Mouse (Mus musculus) T-helper 2 cell (primary cell): ENCODE measurements around the gene Acvrl1.

ENCODE experiments used
- in situ Hi-C: fragments of 300-600 bp; cut with MboI, MseI; formaldehyde crosslinking; loops from one replicate; pipeline ENCODE4 v1.15.1; 2025; ENCODE audit warnings: high pct_unique_total_duplicates

Acvrl1 gene

DNA sequence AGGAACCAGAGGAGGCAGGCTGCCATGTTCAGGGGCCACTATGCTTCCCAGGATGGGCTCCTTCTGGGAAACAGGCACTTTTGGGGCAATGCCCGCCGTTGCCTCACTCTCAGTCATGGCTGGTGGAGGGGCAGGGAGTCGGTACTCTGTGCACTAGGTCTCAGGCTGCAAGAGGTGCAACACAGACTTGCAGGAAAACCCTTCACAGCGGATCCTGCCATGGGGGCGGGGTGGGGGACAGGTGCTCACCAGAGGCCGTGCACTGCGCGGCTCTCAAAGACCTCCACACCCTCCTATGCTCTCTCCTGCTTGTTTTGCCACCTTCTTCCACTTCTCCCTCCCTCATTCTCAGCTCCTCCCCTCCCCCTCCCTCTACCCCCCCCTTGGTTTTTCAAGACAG is 14.3 kb downstream of the Acvrl1 start:
- in situ Hi-C loops, result no loop called here

DNA sequence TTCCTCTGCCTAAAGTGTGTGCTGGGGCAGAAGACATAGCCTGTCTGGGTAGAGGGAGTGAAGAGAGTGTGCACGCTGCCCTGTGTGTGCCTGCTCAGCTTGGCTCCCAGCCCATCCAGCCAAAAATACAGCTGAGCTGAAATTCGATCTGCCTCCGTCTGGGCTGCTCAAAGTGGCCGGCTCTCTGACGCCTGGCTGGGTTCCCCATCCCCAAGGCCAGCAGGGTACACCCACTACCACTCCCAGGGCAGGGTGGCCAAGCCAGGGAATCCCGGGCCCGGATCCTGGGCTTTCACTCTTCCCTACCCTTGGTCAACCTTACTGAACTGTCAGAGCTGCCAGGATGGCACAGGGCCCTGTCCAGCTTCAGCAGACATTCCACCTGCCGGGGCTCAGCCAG is 15.2 kb downstream of the Acvrl1 start:
- in situ Hi-C loops, result no loop called here

DNA sequence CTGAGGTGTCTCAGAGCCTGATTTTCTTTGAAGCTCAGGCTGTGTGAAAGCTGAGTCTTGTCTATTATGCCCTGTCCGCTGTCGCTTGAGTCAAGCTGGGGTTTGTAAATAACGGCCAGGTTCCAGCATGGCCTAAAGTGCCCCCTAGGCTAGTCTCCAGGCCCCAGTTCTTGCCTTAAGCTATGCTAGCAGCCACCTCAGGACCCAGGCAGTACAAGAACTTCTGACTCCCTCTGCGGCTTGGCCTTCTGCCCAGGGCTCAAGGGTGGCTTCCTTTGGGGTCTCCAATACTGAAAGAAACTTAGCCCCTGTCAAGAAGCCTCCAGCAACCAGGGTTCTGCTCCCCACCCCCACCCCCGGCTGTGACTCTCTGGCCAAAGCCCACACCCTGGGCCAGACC is 15.9 kb downstream of the Acvrl1 start:
- in situ Hi-C loops, result no loop called here

DNA sequence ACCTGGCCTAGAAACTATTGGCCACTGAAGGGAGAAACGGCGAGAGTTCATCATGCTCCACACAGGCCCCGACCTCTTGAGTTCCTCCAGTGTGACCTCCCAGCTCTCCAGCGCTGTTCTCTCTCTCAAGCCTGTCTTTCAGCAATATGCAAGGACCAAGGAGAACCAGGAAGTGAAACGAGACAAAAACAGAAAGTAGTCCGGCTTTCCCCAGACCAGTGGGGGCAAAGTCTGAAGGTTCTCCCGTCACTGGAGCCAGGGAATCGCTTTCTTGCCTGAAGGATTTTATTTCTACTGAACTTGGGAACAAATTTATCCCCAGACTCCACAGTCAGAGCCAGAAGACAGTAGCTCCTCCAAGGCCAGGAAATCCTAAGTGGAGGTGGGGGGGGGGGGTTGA is 16.5 kb downstream of the Acvrl1 start:
- in situ Hi-C loops, result no loop called here

DNA sequence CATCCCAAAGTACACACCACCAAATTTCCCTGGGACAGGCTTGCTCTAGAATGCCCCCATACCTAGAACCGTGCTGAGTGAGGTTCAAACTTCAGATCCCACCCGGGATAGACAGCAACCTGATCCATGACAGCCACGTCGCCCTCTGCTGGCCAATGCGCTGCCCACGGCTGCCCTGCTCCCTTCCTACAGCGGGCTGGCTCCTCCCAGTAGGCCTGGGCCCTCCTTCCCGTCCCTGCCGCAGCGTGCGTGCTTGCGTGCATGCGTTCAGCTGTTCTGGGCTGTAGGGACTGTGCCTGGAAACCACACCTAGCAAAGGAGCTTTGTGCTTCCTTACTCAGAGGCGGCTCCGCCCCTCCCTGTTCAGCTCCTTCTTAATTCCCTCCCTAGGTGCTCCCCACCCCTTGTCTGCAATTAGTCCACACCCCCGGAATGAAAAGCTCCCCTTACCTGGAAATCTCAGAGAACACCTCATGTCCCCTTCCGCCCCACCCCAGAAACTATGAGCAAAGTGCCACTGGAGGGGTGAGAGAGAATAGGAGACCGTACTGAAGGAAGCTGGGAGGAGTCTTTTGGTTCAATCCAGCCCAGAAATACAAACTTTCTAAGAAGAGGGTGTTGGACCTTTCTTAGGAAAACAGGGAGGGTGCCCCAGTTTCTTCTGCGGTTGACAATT is 17.2 kb downstream of the Acvrl1 start:
- in situ Hi-C loops, result no loop called here

DNA sequence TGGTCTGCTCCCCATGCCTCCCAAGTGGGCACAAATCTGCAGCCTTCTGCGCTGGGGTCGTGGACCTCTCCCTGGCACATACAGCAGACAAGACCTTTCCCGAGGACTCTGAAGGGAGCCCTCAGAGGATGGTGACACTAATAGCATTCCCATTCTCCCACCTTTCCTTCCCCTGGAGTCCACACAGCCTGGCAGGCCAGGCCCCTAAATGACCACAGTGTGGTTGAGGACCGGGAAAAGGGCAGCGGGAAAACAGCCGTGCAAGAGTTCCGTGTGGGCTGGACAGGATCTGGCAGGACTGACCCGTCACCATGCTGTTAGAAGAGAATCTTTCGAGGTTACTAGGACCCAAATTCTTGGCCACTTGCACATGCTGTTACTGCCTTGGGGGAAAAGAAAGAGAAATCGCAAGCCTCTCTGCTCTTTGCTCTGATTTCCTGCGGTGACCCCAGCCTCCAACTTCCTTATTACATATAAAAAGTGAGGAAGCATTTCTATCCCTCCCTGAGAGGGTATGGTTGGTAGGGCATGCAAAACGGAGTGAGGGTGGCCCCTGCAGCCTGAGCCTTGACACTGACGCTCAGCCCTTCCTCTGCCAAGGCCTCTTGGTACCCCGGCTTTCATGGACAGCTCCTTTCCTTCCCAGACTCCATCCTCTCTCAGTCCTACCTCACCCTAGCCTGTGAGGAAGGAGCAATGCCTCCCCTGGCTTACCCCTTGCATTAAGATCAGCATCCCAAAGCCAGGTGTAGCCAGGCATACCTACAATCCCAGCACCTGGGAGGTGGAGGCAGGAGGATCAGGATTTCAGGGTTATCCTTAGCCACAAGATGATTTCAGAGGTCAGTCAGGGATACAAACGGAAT is 18.0 kb downstream of the Acvrl1 start:
- in situ Hi-C loops, result no loop called here

DNA sequence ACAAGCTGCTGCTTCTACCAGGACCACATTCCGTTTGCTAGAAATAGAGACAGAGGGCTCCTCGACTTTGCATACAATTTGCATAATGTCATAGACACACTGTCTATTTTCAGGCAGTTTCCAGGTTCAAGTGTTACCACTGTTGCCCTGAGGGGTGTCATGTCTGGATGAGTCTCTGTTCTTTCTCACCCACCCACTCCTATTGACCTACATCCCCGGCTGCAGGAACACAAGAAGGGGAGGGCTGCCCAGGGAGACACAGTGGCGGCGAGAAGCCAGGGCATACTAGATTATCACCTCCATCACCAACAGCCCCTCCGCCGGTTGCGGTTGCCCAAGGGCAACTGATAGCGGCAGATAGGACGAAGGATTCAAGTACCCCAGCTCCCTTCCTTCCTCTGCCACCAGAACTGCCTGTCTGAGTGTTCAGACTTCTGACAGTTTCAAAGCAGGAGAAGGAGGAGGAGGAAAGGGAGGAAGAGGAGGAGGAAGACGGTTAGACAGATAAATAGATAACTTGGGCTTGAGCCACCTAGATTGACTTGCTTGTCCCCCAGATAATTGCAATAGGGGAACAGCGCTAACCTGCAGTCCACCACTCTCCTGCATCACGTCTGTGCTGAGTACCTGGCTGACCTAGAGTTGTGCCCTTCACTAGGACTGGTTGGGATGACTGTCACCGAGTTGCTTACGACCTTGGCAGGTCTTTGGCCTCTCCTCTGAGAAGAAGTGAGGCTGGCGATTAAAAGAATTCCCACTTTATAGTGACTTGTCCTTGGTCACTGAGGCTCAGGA is 19.0 kb downstream of the Acvrl1 start:
- in situ Hi-C loops, result no loop called here

DNA sequence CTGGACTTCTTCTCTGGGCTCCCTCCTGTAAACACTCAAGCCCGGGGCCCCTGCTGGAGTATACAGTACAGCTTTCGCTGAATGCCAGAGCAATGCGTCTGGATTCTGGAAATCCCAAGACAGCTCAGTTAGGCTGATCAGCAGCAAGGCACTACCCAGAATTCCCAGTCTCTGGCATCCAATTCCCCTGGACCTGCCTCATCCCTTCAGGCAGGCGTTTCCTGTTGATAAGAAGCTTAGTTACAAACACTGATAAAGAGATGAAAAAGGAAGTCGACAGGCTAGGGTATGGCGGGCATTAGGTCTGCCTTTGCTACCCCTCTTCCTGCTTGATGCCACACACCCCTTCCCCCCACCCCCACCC is 19.6 kb downstream of the Acvrl1 start:
- in situ Hi-C loops, result no loop called here

DNA sequence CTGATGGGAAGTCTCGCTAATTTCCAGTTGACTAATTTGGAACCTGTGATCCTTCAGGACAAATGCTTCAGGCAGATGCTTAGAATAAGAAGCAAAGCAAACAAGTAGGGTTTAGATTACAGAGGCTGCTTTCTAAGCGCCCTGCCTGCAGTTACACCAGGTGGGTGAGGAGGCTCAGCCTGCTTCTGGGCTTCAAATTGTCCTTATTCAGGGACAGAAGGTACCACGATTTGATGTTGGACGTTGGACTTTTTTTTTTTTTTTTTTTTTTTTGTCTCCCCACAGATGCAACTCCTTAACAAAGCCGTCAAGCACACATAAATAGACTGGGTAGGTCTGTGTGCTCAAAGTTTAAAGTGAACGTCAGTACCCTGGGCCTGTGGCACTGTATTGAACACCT is 20.3 kb downstream of the Acvrl1 start:
- in situ Hi-C loops, result no loop called here

DNA sequence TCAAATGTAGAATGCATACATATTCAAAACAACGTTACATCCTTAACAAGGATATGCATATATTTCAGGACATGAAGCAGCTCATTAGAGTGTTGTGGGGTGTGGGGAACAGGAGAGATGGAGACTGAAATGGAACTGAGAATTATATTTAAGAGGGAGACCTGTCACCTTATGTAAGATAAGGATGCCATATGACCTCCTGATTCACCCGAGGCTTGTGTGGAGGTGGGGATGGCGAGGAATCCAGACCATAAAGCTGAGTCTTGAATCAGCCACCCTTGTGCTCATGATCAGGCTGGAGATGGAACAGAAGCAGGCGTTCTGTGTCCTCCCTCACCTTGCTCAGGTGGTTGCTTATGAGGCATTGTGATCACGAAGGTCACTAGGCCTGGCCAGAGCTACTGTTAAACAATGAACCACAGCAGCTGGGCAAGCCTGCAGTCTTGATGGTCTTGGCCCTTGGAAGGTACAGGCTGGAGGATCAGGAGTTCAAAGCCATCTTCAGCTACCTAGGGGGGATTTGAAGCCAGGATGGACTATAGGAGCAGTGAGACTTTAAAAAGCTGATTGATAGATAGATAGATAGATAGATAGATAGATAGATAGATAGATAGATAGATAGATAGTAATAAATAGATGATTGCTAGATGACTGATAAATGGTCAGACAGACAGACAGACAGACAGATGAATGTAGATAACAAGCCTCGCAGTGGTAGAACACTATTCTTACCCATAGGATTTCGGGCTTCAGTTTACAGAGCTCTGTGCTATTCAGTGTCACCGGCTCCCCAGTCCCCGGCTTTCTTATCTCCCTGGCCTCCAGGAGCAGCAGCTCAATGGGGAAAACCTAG is 23.3 kb downstream of the Acvrl1 start:
- in situ Hi-C loops, result no loop called here

DNA sequence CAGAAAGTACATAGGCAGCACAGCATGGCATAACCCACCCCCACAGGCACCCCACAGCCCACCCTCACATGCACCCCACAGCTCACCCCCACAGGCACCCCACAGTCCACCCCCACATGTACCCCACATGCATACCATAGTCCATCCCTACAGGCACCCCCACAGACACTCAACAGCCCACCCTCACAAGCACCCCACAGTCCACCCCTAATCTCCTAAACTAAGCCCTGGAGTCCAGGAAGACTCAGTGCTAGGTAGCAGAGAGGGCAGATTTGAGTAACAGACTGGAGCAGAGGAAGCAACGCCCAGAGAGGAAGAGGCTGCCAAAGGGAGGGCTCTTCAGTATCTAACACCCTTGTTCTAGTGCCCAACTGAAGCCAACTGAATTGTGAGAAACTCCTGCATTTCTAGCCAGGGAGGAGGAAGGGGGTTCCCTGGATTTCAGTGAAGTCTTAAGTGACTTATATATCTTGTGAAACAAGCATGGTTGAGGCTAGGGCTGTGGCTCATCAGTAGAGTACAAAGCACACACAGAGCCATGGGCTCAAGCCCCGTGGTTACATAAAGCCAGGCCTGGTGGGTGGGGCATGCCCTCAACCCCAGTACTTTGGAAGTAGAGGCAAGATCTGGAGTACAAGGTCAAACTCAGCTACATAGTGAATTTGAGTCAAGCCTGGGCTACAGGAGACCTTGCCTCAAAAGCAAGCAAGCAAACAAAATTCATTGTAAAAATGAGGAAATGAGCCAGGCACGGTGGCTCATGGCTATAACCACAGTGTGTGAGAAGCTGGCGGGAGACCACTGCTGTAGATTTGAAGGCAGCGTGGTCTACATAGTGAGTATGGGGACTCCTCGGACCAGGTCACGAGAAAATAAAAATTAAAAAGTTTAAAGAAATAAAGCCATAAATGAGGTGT is 26.6 kb downstream of the Acvrl1 start:
- in situ Hi-C loops, result no loop called here

DNA sequence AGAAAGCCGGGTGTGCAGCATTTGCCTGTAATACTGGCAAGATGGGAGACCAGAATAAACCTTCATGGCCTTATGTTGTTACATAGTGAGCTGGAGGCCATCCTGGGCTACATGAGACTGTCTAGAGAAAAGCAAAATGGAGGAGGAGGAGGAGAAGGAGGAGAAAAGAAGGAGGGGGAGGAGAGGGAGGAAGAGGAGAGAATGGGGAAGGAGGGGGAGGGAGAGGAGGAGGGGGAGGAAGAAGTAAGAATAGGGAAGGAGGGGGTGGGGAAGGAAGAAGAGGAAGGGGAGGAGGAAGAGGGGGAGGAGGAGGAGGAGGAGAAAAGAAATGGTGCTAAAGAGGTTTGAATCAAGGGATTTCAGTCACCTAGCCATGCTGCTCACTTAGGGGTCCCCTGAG is 31.8 kb downstream of the Acvrl1 start:
- in situ Hi-C loops, result no loop called here

DNA sequence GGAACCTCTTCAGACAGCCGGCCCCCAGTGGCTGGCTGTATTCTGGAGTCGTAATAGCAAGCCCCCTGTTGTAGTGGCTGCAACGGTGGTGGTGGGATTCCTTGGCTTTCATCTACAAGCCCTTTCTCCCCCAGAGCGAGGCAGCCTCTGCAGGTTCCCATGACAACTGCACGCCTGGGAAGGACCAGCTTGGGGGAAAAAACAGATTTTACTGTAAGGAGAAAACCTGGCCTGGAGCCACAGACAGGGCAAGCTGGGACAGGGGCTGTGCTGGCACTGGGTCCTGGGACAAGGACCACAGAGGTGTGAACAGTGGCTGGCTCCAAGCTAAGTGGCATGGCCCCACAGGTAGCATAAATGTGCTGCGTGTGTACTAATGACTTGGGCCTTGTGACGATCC is 32.3 kb downstream of the Acvrl1 start:
- in situ Hi-C loops, result no loop called here

DNA sequence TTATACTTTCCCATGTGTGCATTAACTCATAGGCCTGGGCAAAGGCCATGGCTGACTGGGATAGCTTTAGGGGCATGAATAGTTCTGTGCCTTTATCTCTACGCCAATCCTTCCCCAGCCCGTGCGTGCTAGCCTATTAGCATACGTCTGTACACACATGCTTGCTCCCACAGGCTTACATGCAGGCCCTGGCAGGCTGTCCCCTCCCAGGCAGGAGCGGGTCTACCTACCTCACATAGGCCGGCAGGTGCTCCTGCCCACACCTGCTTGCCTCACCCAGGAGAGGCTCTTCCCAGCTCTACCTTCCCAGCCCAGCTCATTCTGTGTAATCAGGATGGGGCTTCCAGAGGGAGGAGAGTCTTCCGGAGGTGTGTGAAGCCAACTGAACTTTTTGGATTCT is 33.2 kb downstream of the Acvrl1 start:
- in situ Hi-C loops, result no loop called here

DNA sequence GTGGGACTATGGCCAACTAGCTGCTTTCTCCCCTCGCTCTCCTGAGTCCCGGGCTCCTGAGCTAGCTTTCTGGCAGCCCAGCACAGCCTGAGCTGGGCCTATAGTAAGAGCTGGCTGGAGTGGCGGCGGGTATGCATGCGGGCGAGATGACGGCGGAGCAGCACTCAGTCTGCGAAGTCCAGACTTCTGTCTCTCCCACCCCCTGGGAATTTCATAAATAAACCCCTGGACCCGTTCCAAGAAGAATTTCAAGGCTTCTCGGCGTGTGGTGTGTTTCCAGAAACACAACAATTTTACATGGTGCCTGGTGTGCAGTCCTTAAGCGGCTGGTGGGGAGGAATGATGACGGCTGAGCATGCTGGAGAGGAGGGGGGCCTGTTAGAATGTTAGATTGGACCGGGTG is 34.7 kb downstream of the Acvrl1 start:
- in situ Hi-C loops, result no loop called here

DNA sequence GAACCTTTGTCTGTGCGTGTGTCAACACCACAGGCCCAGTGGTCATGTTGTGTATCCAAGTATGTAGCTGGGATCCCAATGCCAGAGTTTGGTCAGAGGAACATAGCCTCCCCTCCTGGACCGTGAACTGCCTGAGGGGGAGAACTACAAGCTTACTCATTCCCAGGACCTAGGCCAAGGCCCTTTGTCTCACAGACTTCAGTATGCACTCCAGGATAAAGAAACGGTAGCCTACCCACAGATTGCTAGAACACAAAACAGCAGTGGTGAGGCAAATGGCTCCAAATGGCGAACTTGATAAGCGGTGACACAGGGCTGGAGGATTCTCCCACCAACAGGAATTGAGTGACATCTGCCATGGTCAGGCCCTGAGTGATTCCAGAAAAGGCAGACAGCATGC is 35.5 kb downstream of the Acvrl1 start:
- in situ Hi-C loops, result no loop called here

DNA sequence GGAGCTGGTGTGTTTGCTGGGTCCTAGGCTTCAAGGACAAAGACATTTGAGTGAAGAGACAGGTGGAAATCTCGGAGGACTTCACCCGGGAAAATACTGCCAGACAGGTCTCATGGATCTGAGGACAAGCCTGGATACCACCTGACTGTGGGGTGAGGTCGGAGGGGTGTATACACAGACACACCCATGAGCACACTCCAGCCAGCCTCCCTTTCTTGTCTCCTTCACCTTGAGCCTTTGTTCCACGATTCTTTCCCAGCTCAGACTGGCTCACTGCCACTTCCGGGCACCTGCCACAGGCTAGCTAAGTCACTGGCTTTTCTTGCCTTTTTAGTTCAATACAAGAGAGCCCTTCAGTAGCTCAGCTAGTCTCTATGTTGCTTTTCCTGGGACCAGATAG is 36.0 kb downstream of the Acvrl1 start:
- in situ Hi-C loops, result no loop called here

DNA sequence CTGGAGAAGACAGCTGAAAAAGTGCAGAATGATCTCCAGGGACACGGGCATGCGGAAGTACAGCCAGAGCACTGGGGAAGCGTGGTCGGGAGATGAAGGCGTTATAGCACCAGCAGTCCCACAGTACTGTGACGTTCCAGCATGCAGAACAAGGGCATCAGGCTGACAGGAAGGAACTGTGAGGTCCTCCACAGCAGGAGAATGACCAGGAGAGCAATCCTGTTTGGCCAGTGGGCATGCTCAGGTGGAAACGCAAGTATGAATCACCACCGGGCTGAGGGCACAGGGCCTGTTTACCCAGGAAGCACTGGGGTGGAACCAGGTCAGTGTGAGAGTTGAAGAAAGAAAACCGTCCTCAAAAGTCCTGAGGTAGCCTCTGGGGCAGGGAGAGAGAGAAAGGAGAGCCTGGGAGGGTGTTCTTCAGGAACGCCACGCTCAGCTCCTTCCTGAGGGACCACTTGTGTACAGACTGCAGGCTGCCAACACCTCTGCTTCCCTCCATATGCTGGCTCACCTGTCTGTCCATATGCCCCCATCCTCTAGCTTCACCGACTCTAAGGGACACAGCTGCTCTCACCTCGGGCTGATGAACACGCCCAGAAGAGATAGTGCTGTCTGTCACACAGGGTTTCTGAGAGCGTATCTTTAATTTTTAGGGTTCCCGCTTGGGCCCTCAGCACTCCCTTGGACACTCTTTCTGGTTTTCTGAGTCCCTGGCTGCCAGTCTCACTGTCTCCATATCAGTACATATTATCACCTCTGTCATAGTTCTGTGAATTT is 37.5 kb downstream of the Acvrl1 start:
- in situ Hi-C loops, result no loop called here

DNA sequence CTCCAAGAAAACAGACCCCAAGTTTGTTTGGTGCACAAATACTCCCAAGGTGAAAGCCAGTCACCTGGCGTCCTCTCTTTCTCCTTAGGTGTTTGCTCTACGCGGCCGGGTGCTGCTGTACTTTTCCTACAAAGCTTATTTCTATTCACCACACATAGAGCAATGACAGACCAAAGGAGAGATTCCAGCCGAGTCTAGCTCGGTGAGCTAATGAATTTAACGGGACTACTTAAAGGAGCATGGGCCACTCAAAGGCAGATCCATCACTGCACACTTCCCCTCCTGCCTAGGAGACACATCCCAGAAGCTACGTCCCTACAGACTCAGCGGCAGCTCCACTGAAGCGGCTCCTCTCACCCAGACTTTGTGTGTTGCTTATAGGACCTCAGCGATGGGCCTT is 39.2 kb downstream of the Acvrl1 start:
- in situ Hi-C loops, result no loop called here

DNA sequence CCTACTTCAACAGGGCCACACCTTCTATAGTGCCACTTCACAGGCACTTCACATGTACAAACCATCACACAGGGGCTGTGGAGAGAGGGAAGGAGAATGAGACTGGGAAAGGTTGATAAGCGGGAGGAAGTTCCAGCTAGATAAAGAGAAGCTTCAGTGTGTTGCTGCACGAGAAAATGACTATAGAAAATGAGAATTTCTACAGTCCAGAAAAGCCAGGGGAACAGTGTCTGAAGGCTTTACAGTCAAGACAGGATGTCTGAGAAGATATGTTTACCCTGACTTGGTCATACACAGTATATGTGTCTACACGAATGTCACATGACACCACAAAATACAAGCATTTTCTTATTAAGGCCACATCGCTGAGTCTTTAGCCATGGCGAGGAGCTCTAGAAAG is 41.6 kb downstream of the Acvrl1 start:
- in situ Hi-C loops, result loop anchor here (10.0 kb wide), 1 partner anchor 1075 kb away; no protein-coding TSS in a partner anchor
